Mouse (Mus musculus) stomach, embryonic 16.5 days (tissue): ENCODE measurements at regions not wholly inside any gene's neighbourhood (a gene's known extent, or its start where the extent isn't known, plus 50 kb on each side); places are given as distances from the start of the nearest gene placed in this dataset.

Experiments
- ATAC-seq: fragments of 200-750 bp; cut with Nextera tagmentation; 2 replicates; pipeline ENCODE4 v1.8.0; 2017; ENCODE audit warnings: moderate number of reproducible peaks, moderate TSS enrichment; ENCODE audit not compliant: insufficient read depth, low FRiP score
- H3K27ac ChIP-seq: fragments of 300-500 bp; sonication (generic); 2 replicates; pipeline ENCODE4 v1.5.1; 2014; ENCODE audit warnings: low read length
- H3K27me3 ChIP-seq: fragments of 300-500 bp; sonication (generic); 2 replicates; pipeline ENCODE4 v1.6.1; 2014; ENCODE audit warnings: low read length, control low read depth, mixed read lengths; ENCODE audit not compliant: control insufficient read depth, insufficient read depth
- H3K36me3 ChIP-seq: fragments of 300-500 bp; sonication (generic); 2 replicates; pipeline ENCODE4 v1.6.1; 2014; ENCODE audit warnings: low read length; ENCODE audit not compliant: control insufficient read depth, insufficient read depth
- H3K4me1 ChIP-seq: fragments of 300-500 bp; sonication (generic); 2 replicates; pipeline ENCODE4 v1.6.1; 2014; ENCODE audit warnings: low read length, control low read depth, mixed read lengths; ENCODE audit not compliant: control insufficient read depth, insufficient read depth
- H3K4me2 ChIP-seq: fragments of 300-500 bp; sonication (generic); 2 replicates; pipeline ENCODE4 v1.6.1; 2014; ENCODE audit warnings: low read depth, low read length, mixed read lengths
- H3K4me3 ChIP-seq: fragments of 300-500 bp; sonication (generic); replicated peaks from 2 replicates; pipeline ENCODE4 v1.5.1; 2014; ENCODE audit warnings: mild to moderate bottlenecking, low read length
- H3K9ac ChIP-seq: fragments of 300-500 bp; sonication (generic); 2 replicates; pipeline ENCODE4 v1.6.1; 2014; ENCODE audit warnings: low read length
- H3K9me3 ChIP-seq: fragments of 300-500 bp; sonication (generic); replicated peaks from 2 replicates; pipeline ENCODE4 v1.6.1; 2016; ENCODE audit warnings: low read length, control low read depth; ENCODE audit not compliant: control insufficient read depth
- WGBS: fragments of 180-500 bp; shearing (Covaris S2); extraction: QIAGEN DNeasy Blood & Tissue Kit; methylation state at CpG from one replicate; pipeline ENCODE4 v1.1.7; 2014; 5-methylcytosine and 5-hydroxymethylcytosine counted together

DNA sequence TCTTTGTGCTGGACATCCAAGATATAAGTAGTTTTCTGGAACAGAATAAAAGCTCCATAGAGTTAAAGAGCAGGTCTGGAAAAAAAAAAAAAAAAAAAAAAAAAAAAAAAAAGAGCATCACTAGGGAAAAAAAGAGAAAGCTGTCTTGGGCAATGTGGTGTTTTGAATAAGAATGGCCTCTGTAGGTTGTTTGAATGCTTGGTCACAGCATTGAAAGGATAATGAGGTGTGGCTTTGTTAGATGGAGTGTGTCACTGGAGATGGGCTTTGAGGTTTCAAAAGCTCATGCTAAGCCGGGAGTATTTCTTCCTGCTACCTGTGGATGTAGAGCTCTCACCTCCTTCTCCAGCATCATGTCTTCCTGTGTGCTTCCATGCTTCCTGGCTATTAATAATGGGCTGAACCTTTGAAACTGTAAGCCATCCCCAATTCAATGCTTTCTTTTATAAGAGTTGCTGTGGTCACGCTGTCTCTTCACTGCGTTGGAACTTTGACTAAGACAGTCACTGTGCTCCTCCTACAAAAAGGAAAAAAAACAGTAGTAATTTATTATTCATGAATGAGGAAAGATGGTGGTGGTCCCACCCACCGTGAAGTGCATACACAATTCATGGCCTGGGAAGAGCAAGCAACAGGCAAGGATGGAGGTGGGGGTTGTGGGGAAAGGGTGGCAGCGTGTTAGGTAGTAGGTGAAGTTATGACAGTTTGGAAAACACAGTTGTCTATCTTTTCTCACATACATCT, 283.2 kb upstream of the Tbc1d5 start:
- Histone ChIP-seq H3K4me3 (no peak overlapping the region), H3K9me3 (no peaks in the 10 kb centered on the region), H3K27me3 (no peaks in the 10 kb centered on the region), H3K36me3 (no peaks in the 10 kb centered on the region), H3K9ac (no peak overlapping the region), H3K4me2 (no peak overlapping the region), H3K4me1 (no peaks in the 10 kb centered on the region), H3K27ac (no peak overlapping the region)
- 63% methylated on average over 5 of the region's 5 CpGs for WGBS
- ATAC-seq: no peak

DNA sequence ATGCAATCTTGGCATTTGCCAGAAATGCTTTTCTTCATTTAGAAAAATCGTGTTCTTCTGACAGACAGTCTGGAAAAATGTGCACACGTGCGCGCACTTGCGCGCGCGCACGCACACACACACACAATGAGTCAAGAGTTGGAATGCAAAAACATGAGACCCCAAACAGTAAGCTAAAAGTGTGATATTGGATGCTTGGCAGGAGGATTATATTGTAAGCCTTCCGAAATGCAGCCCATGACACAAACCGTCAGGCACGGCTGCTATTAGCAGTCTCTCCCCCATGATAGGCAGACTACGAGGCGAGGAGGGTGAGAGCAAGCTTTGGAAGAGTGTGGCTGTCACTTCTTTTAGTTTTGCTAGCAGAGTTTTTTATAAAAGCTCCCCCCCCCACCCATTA, 282.1 kb upstream of the Tbc1d5 start:
- Histone ChIP-seq H3K36me3 (no peaks in the 10 kb centered on the region), H3K4me2 (0 out of 2 replicates have a peak overlapping the region, but pooled peaks have one; percentile 19), H3K4me3 (no peak overlapping the region), H3K9ac (no peak overlapping the region), H3K27ac (no peak overlapping the region), H3K9me3 (no peaks in the 10 kb centered on the region), H3K27me3 (no peaks in the 10 kb centered on the region), H3K4me1 (no peaks in the 10 kb centered on the region)
- ATAC-seq: no peak
- WGBS: 59% methylated on average over 14 of the region's 14 CpGs

DNA sequence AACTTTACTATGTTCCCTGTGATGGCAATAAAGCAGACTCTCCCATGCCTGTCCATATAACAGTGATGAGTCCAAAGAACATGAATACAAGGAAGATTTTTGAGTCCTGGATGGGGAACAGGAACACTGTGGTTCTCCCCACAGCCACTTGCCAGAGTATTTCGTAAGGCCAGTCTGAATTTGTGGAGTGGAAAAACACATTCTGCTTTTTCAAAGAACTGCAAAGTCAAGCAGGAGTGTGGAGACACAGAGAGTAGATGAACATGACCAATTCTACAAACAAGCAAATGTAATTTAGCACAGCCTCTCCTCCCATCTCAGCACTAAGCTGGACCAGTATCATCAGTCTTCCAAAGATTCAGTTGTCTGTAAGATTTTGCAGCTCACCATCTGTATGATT, 280.0 kb upstream of the Tbc1d5 start:
- no peak overlapping the region for H3K9ac ChIP-seq
- H3K36me3 ChIP-seq: no peaks in the 10 kb centered on the region
- no peaks in the 10 kb centered on the region for H3K27me3 ChIP-seq
- no peak overlapping the region for H3K4me2 ChIP-seq
- 90% methylated on average over 1 of the region's 1 CpGs for WGBS
- no peaks in the 10 kb centered on the region for H3K9me3 ChIP-seq
- no peak overlapping the region for H3K4me3 ChIP-seq
- H3K27ac ChIP-seq: no peak overlapping the region
- H3K4me1 ChIP-seq: no peaks in the 10 kb centered on the region
- no peak for ATAC-seq

DNA sequence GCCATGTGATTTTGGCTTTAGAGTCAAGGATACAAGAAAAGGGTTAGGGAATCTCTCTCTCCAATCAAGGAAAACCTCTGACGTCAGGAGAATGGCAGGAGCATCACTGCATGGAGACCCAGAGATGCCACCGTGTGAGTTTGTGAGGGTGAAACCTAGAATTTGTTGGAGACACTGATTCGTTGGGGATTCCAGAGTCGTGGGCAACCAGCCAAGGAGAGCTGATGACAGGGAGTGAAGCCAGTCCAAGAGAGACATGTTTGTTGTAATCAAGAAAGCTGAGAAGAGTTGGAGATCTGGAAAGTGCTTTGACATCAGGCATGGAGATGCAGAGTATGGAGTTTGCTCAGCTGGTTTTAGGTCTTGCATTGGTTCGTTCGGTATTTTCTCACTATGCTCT, 236.6 kb upstream of the Tbc1d5 start:
- Histone ChIP-seq H3K27me3 (no peaks in the 10 kb centered on the region), H3K36me3 (no peaks in the 10 kb centered on the region), H3K4me2 (no peak overlapping the region), H3K9ac (no peak overlapping the region), H3K9me3 (no peaks in the 10 kb centered on the region), H3K27ac (no peak overlapping the region), H3K4me1 (no peaks in the 10 kb centered on the region), H3K4me3 (no peak overlapping the region)
- no peak for ATAC-seq
- WGBS: 78% methylated on average over 6 of the region's 6 CpGs

DNA sequence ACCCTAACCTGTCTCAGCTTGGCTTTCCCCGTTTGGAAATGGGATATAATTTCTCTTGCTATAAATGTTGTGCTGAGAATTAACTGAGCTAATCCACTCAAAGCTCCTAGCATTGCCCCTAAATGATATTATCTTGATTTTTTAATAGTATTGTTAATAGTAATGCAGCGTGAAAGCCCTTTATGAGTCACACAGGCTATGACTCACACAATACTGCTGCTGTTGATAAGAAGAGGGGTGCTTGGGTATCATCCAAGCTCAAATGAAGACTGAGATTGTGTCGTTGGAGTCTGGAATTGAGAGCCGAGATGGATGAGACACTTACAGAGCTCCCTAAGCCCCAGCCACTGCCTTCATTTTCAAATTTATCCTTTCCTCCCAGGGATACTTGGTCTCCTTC, 235.2 kb upstream of the Tbc1d5 start:
- Histone ChIP-seq H3K27ac (no peak overlapping the region), H3K9ac (no peak overlapping the region), H3K4me3 (no peak overlapping the region), H3K4me1 (no peaks in the 10 kb centered on the region), H3K9me3 (no peaks in the 10 kb centered on the region), H3K27me3 (no peaks in the 10 kb centered on the region), H3K36me3 (no peaks in the 10 kb centered on the region), H3K4me2 (no peak overlapping the region)
- ATAC-seq: no peak
- 68% methylated on average over 4 of the region's 4 CpGs for WGBS

DNA sequence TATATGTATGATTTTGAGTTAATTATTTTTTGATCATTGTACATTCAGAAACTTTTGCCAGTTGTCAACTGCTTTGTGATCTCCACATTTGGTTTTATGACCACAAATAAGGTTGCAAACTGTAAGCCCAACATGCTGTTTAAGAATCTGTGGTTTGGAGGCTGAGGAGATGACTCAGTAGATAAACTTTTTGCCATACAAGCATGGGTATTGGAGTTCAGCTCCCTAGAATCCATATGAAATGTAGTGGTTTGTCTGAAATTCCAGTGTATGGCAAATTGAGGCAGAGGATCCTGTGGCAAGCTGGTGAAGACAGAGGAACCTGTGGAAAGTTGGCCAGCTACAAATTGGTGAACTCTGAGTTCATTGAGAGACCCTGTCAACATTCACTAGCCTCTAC, 234.6 kb upstream of the Tbc1d5 start:
- no peaks in the 10 kb centered on the region for H3K4me1 ChIP-seq
- no peak overlapping the region for H3K27ac ChIP-seq
- no peak for ATAC-seq
- no peaks in the 10 kb centered on the region for H3K9me3 ChIP-seq
- no peaks in the 10 kb centered on the region for H3K27me3 ChIP-seq
- H3K4me3 ChIP-seq: no peak overlapping the region
- no peak overlapping the region for H3K4me2 ChIP-seq
- H3K36me3 ChIP-seq: no peaks in the 10 kb centered on the region
- H3K9ac ChIP-seq: no peak overlapping the region

DNA sequence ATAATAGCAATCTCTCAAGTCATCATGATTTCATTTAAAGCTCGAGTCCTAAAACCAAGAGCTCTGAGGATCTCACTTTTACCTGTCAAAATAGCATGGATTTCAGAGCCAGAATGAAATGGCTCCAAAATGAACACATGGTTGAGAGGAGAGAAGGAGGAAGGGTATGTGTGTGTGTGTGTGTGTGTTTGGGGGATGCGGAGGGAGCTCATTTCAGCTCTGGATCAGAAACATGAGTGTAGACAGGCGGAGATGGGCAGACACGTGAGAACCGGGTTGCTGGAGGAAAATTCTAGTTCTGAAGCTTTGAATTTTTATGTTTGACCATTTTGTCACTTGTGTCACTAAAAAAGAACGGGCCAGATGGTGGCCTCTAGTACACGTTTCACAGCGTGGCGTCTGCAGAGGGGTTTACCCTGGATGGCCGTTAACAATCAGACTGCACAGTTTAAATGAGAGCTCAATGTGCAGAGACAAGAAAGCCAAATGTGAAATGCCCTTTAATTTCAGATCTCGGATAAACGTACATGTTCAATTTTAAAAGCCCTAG, 232.5 kb upstream of the Tbc1d5 start:
- no peaks in the 10 kb centered on the region for H3K27me3 ChIP-seq
- 76% methylated on average over 12 of the region's 12 CpGs for WGBS
- no peaks in the 10 kb centered on the region for H3K36me3 ChIP-seq
- no peak overlapping the region for H3K4me3 ChIP-seq
- ATAC-seq: no peak
- no peaks in the 10 kb centered on the region for H3K9me3 ChIP-seq
- H3K9ac ChIP-seq: no peak overlapping the region
- no peaks in the 10 kb centered on the region for H3K4me1 ChIP-seq
- no peak overlapping the region for H3K27ac ChIP-seq
- H3K4me2 ChIP-seq: no peak overlapping the region

DNA sequence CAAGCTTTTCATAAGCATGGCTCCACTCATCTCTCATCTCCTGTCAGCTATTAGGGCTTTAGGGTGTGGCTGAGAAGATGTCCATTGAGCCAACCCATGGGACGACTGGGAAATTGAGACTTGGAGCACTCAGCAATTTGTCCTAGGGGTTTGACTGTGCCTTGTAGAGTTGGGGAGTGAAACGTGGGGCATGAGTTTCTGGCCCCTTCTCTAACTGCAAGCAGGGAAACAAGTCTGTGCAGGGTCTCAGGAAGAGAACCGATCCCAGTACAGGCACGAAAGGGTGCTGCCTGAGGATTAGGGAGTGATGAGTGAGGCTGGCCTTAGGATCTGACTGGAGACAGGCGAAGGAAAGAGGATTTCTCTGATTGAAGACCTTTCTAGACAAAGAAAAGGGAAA, 229.7 kb upstream of the Tbc1d5 start:
- ATAC-seq: no peak
- Histone ChIP-seq H3K4me2 (no peak overlapping the region), H3K4me3 (no peak overlapping the region), H3K36me3 (no peaks in the 10 kb centered on the region), H3K9ac (no peak overlapping the region), H3K4me1 (no peaks in the 10 kb centered on the region), H3K27me3 (no peaks in the 10 kb centered on the region), H3K9me3 (no peaks in the 10 kb centered on the region), H3K27ac (no peak overlapping the region)
- WGBS: 36% methylated on average over 5 of the region's 5 CpGs

DNA sequence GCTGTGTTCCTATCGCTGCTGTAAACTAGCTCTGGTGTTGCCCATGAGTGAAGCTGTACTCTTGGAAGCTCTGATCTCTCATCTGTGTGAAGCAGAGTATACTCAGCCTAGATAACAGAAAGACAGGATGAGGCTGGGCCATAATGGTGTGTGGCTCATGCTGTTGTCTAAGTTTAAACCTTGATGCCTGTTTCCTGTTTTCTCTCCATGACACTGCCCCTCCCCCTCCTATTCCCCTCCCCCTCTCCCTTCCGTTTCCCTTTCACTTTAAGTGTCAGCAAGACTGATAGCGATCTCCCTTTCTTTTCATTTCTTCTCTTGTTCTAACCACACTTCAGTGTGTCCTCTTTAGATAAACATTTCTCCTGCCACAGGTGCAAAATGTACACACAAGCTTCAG, 229.2 kb upstream of the Tbc1d5 start:
- H3K4me3 ChIP-seq: no peak overlapping the region
- H3K27me3 ChIP-seq: no peaks in the 10 kb centered on the region
- no peaks in the 10 kb centered on the region for H3K4me1 ChIP-seq
- WGBS: 36% methylated on average over 3 of the region's 3 CpGs
- no peak overlapping the region for H3K9ac ChIP-seq
- no peak overlapping the region for H3K27ac ChIP-seq
- ATAC-seq: no peak
- H3K36me3 ChIP-seq: no peaks in the 10 kb centered on the region
- no peak overlapping the region for H3K4me2 ChIP-seq
- no peaks in the 10 kb centered on the region for H3K9me3 ChIP-seq
